Mouse (Mus musculus) left cerebral cortex, postnatal 25 days (tissue): ENCODE measurements around the gene Olfr1351. TPM values are rescaled to one million over a fixed set of nuclear protein-coding genes. Genes with fewer than 3 reads are reported as not detected.
"Not testable (repeated sequence)": the region's sequence is repeated elsewhere in the genome, so short reads cannot be mapped to it uniquely, and the experiment has no call there.

Experiments
- DNase-seq, 2 experiments: peaks; one replicate each; pipeline ENCODE4 v3.0.0; 2022; ENCODE audit warnings: low spot score in 2 of 2, mixed read lengths in 1 of 2
- intact Hi-C: fragments of 180-260 bp; cut with DNase I; formaldehyde crosslinking; loops from one replicate; pipeline ENCODE4 v1.15.1; 2025
- total RNA-seq, 2 experiments: library from RNA; stranded (reverse); gene quantifications; 2 replicates each; pipeline ENCODE4 v1.2.3; 2021

Gene Olfr1351
- not detected for total RNA-seq

GRCm38 (mm10) chr10:79012172-79012571 is at the start of gene Olfr1351:
Gene Olfr1351 (plus strand): TSS chr10:79012472.
- DNase-seq = no peak
- intact Hi-C loops = no loop called here

- intact Hi-C loops, DNase-seq: not testable (repeated sequence)
These were observed 49.3 kb upstream of the Olfr1351 start, which contains the start of gene Olfr1353 for GRCm38 (mm10) chr10:78963009-78963408. Gene Olfr1353 (plus strand): TSS chr10:78963309.

GRCm38 (mm10) chr10:78980750-78981149 is 31.5 kb upstream of the Olfr1351 start, which contains the start of gene Olfr1352:
Gene Olfr1352 (plus strand): TSS chr10:78981050.
- intact Hi-C loops = no loop called here
- DNase-seq = no peak

- intact Hi-C loops = no loop called here
- no peak for DNase-seq
These were observed 16.2 kb downstream of the Olfr1351 start, which contains the start of gene Olfr57 for GRCm38 (mm10) chr10:79028441-79028840. Gene Olfr57 (plus strand): TSS chr10:79028741.

- intact Hi-C loops = not testable (repeated sequence)
These were observed 30.2 kb downstream of the Olfr1351 start for GRCm38 (mm10) chr10:79042457-79042856.

GRCm38 (mm10) chr10:79057370-79057769 is 45.1 kb downstream of the Olfr1351 start:
- intact Hi-C loops, DNase-seq: not testable (repeated sequence)

More at GRCm38 (mm10) chr10:79042457-79042856, 30.2 kb downstream of the Olfr1351 start:
- DNase-seq = not testable (repeated sequence)

Other genes starting within 250 kb of the Olfr1351 start
- 10 to 100 TPM; 10.8 to 12.5 TPM for gene Slc1a6, start 232.0 kb upstream of the Olfr1351 start, total RNA-seq
- gene Olfr1356, start 160.3 kb upstream of the Olfr1351 start, total RNA-seq = not detected
- not detected for gene Olfr1355, start 136.9 kb upstream of the Olfr1351 start, total RNA-seq
- not detected for gene Olfr1354, start 99.3 kb upstream of the Olfr1351 start, total RNA-seq
- gene Olfr8, start 61.8 kb upstream of the Olfr1351 start, total RNA-seq = not detected
- gene Olfr1353, start 49.2 kb upstream of the Olfr1351 start, total RNA-seq = not detected
- gene Olfr1352, start 31.4 kb upstream of the Olfr1351 start, total RNA-seq = not detected
- gene Olfr57, start 16.3 kb downstream of the Olfr1351 start, total RNA-seq = not detected
- 10 to 100 TPM; 21.1 to 23.7 TPM for gene 2610008E11Rik, start 85.1 kb downstream of the Olfr1351 start, total RNA-seq
- not detected for gene Vmn2r80, start 136.3 kb downstream of the Olfr1351 start, total RNA-seq
- not detected for gene Vmn2r81, start 235.2 kb downstream of the Olfr1351 start, total RNA-seq